Mouse (Mus musculus) megakaryocyte, adult 5-6 weeks (primary cell): ENCODE results near the gene Pigh. TPM values are rescaled to one million over a fixed set of nuclear protein-coding genes. Genes with fewer than 3 reads are reported as not detected.

Source experiments
- ATAC-seq: 2 replicates; pipeline ENCODE4 v1.8.0; 2016; ENCODE audit warnings: mild to moderate bottlenecking, inconsistent platforms; ENCODE audit not compliant: poor library complexity, severe bottlenecking
- total RNA-seq, 2 experiments: library from RNA; stranded (forward) in 1 of 2; stranded (reverse) in 1 of 2; fragments of 153-499, 151-499 nt in 1 of 2; fragments of 221-1000, 200-1000 nt in 1 of 2; gene quantifications; 2 replicates each; pipeline versions ENCODE4 v1.2.3 to v1.2.4; 2015 to 2017

The Pigh gene
- total RNA-seq (2015) (17.5 and 18.2 TPM in 2 replicates), total RNA-seq (2017) (17.0 and 18.5 TPM in 2 replicates)

DNA sequence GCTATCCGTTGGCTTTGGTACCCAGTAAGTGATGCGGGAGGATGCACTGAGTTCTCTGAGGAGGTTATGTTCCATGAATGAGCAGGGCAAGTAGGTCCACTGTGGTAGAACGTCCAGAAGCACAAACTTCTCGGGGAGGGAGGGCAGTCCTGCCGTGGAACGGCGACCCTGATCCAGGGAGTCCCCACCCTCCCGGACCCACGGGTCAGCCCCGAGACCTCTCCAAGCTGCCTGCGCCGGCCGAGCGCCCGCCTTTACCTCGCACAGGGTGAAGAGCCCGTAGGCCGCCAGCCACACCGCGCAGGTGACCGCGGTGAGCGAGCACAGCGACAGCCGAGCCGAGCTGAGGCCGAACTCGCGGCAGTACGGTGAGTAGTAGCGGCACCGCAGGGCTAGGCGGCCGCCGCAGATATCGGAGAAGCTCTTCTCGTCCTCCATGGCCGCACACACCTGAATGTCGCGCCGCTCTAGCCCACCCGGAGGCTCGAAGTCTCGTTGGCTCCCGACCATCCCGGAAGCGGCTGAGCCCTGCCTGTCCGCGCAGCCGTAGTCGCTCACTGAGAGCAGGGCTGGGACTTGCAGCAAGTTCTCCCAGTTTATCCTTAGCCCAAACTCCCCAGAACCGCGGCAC, at the start of gene Pigh:
Gene Pigh, minus strand, starts transcription at position 470 of the 631 bp plus-strand sequence.
- peak; percentile 94 for ATAC-seq

GRCm38 (mm10) chr12:79138999-79139398, 49.5 kb upstream of the Pigh start:
- ATAC-seq = no peak

- no peak for ATAC-seq
These were observed 47.5 kb upstream of the Pigh start for GRCm38 (mm10) chr12:79136949-79137348.

DNA sequence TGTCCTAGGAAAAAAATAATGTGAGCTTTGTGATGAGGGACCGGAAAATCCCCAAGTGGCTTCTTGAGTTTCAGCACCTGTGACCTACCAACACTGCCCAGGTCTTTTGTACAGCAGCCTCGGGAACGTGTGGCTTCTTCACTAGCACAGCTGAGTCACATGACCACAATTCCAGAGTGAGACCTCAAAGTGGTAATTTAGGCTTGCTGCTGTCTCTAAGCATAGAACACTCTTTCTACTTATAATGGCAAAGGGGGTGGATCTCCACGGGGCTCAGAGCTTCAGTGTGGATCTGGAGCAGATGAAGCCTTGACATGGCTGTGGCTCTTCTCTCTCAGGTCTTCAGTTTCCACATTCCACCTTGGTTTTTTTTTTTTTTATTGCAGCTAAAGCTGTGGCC, 45.7 kb upstream of the Pigh start:
- ATAC-seq = no peak

DNA sequence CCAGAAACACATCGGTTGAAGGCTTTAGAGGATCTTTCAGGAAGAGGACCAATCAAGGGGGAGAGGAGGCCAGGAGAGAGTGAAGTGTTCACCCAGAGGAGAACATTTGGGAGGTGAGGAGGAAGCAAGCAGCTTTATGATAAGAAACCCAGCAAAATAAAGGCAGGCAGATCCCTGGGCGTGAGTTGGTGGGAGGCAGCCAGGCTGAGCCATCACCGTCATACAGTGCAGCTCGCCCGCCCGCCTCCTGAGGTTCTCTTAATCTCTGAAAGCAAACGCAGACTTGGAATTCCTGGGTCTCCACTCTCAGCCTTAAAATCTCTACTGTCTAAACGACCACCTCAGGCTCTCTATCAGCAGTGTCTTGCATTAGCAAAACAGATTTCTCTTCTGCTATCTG, 45.2 kb upstream of the Pigh start:
- ATAC-seq = no peak

DNA sequence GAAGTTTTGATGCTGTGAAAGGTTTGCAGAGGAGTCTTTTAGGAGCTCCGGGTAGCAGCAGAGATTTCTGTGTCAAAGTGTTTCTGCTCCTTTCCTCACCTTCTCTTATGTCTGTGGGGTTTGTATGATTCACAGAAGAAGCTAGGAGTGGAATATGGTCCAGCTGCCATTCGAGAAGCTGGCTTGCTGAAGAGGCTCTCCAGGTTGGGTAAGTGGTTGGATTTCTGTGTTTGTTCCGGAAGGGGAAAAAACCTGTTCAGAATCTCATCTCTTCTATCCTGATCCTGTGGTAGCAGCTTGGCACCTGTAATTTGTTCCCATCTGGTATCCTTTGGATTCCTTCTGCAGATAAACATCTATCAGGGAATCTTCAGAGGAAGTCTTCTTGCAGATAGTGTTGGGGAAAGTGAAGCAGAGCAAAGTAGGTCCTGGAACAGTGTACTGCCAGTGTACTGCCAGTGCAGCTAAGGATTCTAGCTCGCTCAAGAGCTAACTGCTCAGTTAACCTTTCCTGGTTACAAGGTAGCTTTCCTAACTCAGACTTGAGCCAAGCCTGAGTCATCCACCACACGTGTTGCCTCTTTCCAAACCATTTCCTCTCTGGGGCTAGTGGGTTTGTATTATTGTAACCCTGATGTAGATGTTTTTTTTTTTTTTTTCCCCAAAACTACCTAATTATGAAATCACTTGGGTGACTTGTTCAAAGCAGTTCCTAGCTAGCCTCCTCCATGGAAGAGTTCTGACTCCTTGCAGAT, 42.4 kb upstream of the Pigh start:
- peak; percentile 80 for ATAC-seq

- peak; percentile 26; the same call in 1 of the 2 replicates for ATAC-seq
These were observed 41.8 kb upstream of the Pigh start for GRCm38 (mm10) chr12:79131178-79131675.

DNA sequence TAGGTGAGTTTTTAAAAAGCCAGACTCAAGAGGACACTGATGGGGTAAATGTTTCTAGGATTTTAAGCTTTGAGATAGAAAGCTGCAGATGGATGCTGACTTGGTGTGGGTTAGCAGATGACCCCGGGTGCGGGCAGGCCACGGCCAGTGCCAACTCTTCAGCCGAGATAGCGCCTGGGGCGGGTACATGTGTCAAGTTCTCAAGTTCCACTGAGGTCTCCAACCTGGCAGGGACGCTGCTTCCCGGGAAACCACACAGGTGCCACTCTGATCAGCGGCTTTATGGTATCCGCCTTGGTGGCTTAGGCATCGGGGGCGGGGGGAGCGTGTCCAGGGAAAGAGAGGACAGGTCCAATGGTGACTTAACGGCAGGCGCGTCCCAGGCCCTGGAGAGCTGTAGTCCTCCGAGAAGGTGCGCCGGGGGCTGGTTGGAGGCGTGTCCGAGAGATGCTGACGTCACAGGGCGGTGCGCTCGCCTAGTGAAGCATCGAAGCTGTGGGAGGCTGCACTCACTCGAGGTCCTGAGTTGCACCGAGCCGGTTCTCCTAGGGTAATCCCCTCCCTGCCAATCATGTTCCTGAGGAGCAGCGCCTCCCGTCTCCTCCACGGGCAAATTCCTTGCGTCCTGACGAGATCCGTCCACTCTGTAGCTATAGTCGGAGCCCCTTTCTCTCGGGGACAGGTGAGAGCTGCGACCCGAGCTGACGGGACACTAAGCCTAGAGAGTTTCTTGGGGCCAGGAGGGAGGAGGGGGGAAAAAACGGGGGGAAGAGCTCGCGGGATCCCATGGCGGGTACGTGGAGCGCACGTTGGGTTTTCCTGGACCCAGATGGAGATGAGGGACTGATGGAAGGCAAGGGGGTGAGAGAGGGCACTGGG, 41.1 kb upstream of the Pigh start, which contains the start of gene Arg2:
Gene Arg2, plus strand, starts transcription at position 479 of the 879 bp plus-strand sequence.
- ATAC-seq = peak; percentile 92

DNA sequence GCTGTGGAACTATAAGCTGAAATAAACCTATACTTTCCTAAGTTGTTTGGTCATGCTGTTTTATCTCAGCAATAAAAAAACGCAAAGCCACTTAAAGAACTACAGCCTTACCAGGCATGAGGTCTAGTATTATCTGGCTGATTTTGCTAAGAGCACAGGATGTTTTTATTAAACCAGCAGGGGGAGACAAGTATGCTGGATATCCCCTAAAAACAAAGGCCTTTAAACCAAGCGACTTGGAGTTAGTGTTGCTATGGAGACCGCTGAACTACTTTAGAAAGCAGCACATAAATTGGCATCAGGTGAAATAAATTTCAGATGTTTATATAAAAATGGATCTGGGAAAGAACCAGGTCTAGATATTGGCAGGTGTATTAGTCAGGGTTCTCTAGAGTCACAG, 33.4 kb upstream of the Pigh start:
- no peak; the same call in 1 of the 2 replicates for ATAC-seq

- no peak for ATAC-seq
These were observed 29.5 kb upstream of the Pigh start for GRCm38 (mm10) chr12:79118991-79119390.

- ATAC-seq = no peak
These were observed 15.9 kb upstream of the Pigh start for GRCm38 (mm10) chr12:79105312-79105711.

DNA sequence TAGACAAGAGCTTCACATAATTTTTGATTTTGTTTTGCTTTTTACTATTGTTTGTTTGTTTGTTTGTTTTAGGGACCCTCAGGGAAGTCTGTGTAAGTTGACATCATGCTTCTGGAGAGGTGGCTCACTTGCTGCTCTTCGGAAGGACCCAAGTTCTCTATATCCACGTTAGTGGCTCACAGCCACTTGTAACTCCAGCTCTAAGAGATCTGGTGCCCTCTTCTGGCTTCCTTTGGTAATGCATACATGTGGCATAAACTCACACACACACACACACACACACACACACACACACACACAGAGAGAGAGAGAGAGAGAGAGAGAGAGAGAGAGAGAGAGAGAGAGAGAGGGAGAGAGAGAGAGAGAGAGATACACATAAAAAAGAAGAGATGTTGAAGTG, 15.1 kb upstream of the Pigh start:
- ATAC-seq = no peak

- ATAC-seq = no peak
These were observed 14.3 kb upstream of the Pigh start for GRCm38 (mm10) chr12:79103773-79104172.

- peak; percentile 56; the same call in 1 of the 2 replicates for ATAC-seq
These were observed 7.8 kb upstream of the Pigh start for GRCm38 (mm10) chr12:79097106-79097752.

DNA sequence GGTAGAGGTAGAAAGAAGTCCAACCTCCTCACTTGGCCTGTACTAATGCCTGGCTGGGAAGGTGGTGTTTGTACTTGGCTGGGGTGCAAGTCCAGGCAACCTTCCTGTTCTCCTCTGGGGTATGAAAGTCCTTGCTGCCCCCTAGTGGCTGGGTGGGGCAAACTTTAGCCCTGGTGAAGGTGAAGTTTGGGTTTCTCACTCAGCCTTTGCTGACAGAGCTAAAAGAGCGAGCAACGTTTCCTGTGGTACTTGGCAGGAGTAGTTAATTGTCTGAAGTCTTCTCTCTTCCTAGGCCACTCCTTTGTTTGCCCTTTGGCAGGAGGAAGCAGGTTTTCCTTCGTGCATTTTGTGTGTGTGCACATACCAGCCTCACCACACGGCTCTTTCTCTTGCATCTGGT, 3.1 kb upstream of the Pigh start:
- ATAC-seq = peak; percentile 66

- ATAC-seq = no peak
These were observed 16.1 kb downstream of the Pigh start for GRCm38 (mm10) chr12:79073362-79073761.

- peak; percentile 81 for ATAC-seq
These were observed 16.9 kb downstream of the Pigh start for GRCm38 (mm10) chr12:79072576-79072975.

DNA sequence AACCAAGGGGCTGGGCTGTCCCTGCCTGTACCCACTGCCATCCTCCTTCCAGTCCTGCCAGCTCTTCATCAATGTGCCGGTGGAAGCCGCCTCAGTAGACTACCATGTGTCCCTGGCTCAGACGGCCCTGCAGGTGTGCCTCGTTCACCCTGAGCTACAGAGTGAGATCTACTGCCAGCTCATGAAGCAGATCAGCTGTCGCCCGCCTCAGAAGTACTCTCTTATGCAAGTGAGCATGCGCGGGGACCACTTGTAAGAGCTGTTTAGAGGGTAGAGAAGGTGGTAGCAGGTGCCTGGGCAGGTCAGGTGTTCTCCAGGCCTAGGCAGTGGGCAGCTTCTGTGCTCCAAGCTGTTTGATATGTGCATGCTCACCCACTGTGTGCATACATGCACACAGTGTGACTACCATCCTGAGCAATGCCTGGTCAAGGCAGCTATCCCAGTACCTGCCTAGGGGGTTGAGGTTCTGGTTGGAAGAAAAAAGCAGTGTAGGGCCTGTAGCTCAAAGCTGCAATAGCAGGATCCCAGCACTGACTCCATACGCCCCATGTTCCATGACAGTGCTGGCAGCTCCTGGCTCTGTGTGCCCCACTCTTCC, 18.6 kb downstream of the Pigh start:
- ATAC-seq = no peak

DNA sequence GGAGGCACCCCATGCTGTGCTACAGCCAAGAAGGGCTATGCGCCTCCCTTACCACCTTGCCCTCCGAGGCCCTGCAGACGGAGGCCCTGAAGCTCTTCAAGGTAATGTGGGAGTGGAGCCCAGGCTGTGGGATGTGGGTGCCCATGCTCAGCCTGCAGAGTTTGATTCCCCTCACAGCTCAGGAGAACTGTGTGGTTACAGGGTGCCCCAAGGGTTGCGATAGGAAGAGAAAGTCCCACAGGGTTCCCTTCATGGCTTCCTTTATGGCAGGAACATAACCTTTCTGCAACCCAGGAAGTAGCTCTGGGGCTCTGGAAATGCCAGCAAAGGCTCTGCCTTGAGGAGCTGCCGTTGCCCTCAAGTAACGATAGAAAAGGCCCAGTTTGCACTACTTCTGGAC, 19.5 kb downstream of the Pigh start:
- ATAC-seq = peak; percentile 42

DNA sequence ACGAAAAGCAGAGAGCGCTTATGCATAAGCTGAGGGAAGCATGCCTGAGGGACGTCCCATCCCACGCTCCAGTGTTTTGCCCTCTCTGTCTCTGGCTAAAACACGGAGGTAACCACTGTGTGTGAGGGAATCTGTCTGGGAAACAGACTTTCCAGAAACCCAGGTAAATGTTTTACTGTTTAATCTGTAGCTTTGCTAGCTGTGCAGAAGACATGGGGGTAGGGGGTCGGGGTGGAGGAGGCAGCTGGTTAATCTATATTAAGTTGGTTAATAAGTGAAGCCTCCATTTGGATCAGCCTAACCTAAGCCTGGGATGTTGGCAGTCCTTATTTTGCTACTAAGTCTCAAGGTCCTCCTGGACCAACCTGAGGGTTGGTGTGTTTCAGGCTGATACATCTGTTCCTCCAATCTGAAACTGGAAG, 20.3 kb downstream of the Pigh start:
- ATAC-seq = no peak
